Mouse (Mus musculus): ENCODE results near the gene BC051142.

DNA sequence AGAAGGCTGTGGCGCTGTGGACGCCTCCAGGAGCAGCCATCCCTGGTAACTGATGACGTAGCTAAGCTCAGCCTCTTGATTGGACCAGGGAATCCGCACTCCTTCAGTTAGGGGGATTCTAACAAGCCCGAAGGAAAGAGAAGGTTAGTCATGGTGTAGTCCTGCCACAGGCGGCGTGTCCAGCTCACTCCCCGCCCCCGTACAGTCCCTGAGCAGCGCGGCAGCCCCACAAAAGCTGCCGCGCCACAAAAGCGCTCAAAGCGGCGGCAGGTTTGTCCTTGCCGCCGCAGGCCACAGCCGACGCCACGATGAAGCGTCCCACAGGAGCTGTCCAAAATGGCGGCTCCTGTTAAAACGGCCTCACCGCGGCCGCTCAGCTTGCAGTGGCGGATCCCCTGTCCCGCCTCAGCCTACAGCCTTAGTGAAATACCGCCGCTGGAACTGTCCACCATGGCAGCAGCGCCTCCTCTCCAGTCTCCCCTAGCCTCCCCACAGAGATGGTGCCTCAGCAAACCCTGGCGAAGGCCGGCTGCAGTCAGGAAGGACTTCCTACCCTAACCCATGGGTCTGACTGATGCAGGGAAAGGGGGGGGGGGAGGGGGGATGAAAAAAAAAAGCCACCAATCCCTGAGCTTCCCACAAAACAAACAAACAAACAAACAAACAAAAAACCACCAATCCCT lies at the start of gene BC051142:
- TF ChIP-seq POLR2A (IDR thresholded peaks at IDR 0.05; ENCODE audit: extremely low read depth, insufficient read depth, low read length) (no peak), CTCF (IDR thresholded peaks at IDR 0.05; ENCODE audit: low read depth, low read length) (no peak)
